Mouse (Mus musculus) bone marrow macrophage, adult 2 months (primary cell): ENCODE data around the gene Peli2. TPM values are rescaled to one million over a fixed set of nuclear protein-coding genes. Genes with fewer than 3 reads are reported as not detected.

Source experiments
- H3K27ac ChIP-seq: 2 replicates; pipeline ENCODE4 v1.5.1; 2012; ENCODE audit warnings: low read depth, low read length; ENCODE audit not compliant: insufficient read depth
- H3K4me1 ChIP-seq: 2 replicates; pipeline ENCODE4 v1.6.1; 2012; ENCODE audit warnings: low read length; ENCODE audit not compliant: control insufficient read depth, insufficient read depth
- H3K4me3 ChIP-seq: 2 replicates; pipeline ENCODE4 v1.5.1; 2012; ENCODE audit warnings: mild to moderate bottlenecking, low read length, moderate library complexity; ENCODE audit not compliant: insufficient read depth
- CTCF ChIP-seq: IDR thresholded peaks from 2 replicates; pipeline ENCODE4 v1.5.1; 2012; ENCODE audit warnings: low read depth, mild to moderate bottlenecking, low read length, moderate library complexity
- POLR2A ChIP-seq: IDR thresholded peaks from 2 replicates; pipeline ENCODE4 v1.6.1; 2012; ENCODE audit warnings: mild to moderate bottlenecking, low read depth, low read length, borderline replicate concordance
- polyA plus RNA-seq: library from polyadenylated mRNA; stranded (reverse); fragments of >200 nt; gene quantifications from 2 replicates; pipeline ENCODE4 v1.2.4, GENCODE M21; 2012; ENCODE audit not compliant: missing spikeins, insufficient read depth, insufficient read length

Gene Peli2
- polyA plus RNA-seq, 1 experiment: 26.3 TPM

- Histone ChIP-seq H3K4me3 (no peak overlapping the region), H3K4me1 (no peaks in the 10 kb centered on the region), H3K27ac (no peak overlapping the region)
- TF ChIP-seq POLR2A (no peak), CTCF (no peak)
Observed at GRCm38 (mm10) chr14:48257759-48258158, 137.1 kb downstream of the Peli2 start.

- TF ChIP-seq POLR2A (no peak), CTCF (no peak)
- no peak overlapping the region for H3K4me3 ChIP-seq
- H3K4me1 ChIP-seq: no peaks in the 10 kb centered on the region
- no peak overlapping the region for H3K27ac ChIP-seq
Observed at GRCm38 (mm10) chr14:48258696-48259366, 138.2 kb downstream of the Peli2 start.

GRCm38 (mm10) chr14:48263146-48263545 lies 142.5 kb downstream of the Peli2 start:
- H3K27ac ChIP-seq: no peak overlapping the region
- H3K4me3 ChIP-seq: no peak overlapping the region
- TF ChIP-seq CTCF: no peak
- no peaks in the 10 kb centered on the region for H3K4me1 ChIP-seq

GRCm38 (mm10) chr14:48266710-48267109 lies 146.1 kb downstream of the Peli2 start:
- Histone ChIP-seq H3K27ac (no peak overlapping the region), H3K4me1 (no peaks in the 10 kb centered on the region), H3K4me3 (no peak overlapping the region)
- TF ChIP-seq CTCF (no peak), POLR2A (no peak)

GRCm38 (mm10) chr14:48278291-48278690 lies 157.7 kb downstream of the Peli2 start:
- Histone ChIP-seq H3K27ac (no peak overlapping the region), H3K4me1 (no peaks in the 10 kb centered on the region), H3K4me3 (no peak overlapping the region)
- TF ChIP-seq POLR2A (no peak), CTCF (no peak)

GRCm38 (mm10) chr14:48286949-48287348 lies 166.3 kb downstream of the Peli2 start:
- no peak overlapping the region for H3K27ac ChIP-seq
- TF ChIP-seq POLR2A (no peak), CTCF (no peak)
- H3K4me1 ChIP-seq: peaks cover 11% of the 10 kb centered on the region
- H3K4me3 ChIP-seq: no peak overlapping the region

- Histone ChIP-seq H3K27ac (no peak overlapping the region), H3K4me1 (peaks cover 11% of the 10 kb centered on the region), H3K4me3 (no peak overlapping the region)
- TF ChIP-seq POLR2A: no peak
- no peak for TF ChIP-seq CTCF
Observed at GRCm38 (mm10) chr14:48287581-48287980, 167.0 kb downstream of the Peli2 start.

- peaks cover 11% of the 10 kb centered on the region for H3K4me1 ChIP-seq
- H3K4me3 ChIP-seq: no peak overlapping the region
- H3K27ac ChIP-seq: no peak overlapping the region
- TF ChIP-seq CTCF: no peak
- TF ChIP-seq POLR2A: no peak
Observed at GRCm38 (mm10) chr14:48288600-48288999, 168.0 kb downstream of the Peli2 start.

GRCm38 (mm10) chr14:48289602-48290599 lies 169.3 kb downstream of the Peli2 start:
- no peak overlapping the region for H3K27ac ChIP-seq
- H3K4me1 ChIP-seq: peaks cover 11% of the 10 kb centered on the region
- no peak for TF ChIP-seq POLR2A
- TF ChIP-seq CTCF: no peak
- no peak overlapping the region for H3K4me3 ChIP-seq

GRCm38 (mm10) chr14:48293498-48293897 lies 172.9 kb downstream of the Peli2 start:
- peaks cover 12% of the 10 kb centered on the region for H3K4me1 ChIP-seq
- TF ChIP-seq POLR2A: no peak
- no peak for TF ChIP-seq CTCF
- H3K27ac ChIP-seq: no peak overlapping the region
- no peak overlapping the region for H3K4me3 ChIP-seq
